Mouse (Mus musculus): ENCODE data around the gene Prtn3.
"Not testable (repeated sequence)": the region's sequence is repeated elsewhere in the genome, so short reads cannot be mapped to it uniquely, and the experiment has no call there.

- TF ChIP-seq POLR2A (IDR thresholded peaks at IDR 0.05; ENCODE audit: borderline replicate concordance, low read depth, low read length); CTCF (IDR thresholded peaks at IDR 0.05; ENCODE audit: low read depth, low read length): not testable (repeated sequence)
These were observed 10.7 kb downstream of the Prtn3 start for GRCm38 (mm10) chr10:79884938-79885337.
